Mouse (Mus musculus): ENCODE data around the gene Synj1.

Gene Synj1

GRCm38 (mm10) chr16:91009942-91010529, 1.1 kb downstream of the Synj1 start:
- peak; percentile 8 to 11 for DNase-seq (ENCODE audit: low spot score in 2 of 2)

GRCm38 (mm10) chr16:91004915-91005538, 6.1 kb downstream of the Synj1 start:
- no peak for DNase-seq (ENCODE audit: low spot score in 2 of 2)

- DNase-seq (ENCODE audit: low spot score in 2 of 2): no peak
These were observed 10.0 kb downstream of the Synj1 start for GRCm38 (mm10) chr16:91001098-91001497.

- no peak for DNase-seq (ENCODE audit: low spot score in 2 of 2)
These were observed 11.3 kb downstream of the Synj1 start for GRCm38 (mm10) chr16:90999827-91000226.

GRCm38 (mm10) chr16:90997822-90998221, 13.3 kb downstream of the Synj1 start:
- no peak for DNase-seq (ENCODE audit: low spot score in 2 of 2)

- no peak for DNase-seq (ENCODE audit: low spot score in 2 of 2)
These were observed 14.5 kb downstream of the Synj1 start for GRCm38 (mm10) chr16:90996327-90997243.

- no peak for DNase-seq (ENCODE audit: low spot score in 2 of 2)
These were observed 15.6 kb downstream of the Synj1 start for GRCm38 (mm10) chr16:90995498-90995897.

- no peak for DNase-seq (ENCODE audit: low spot score in 2 of 2)
These were observed 16.1 kb downstream of the Synj1 start for GRCm38 (mm10) chr16:90995023-90995422.

- no peak for DNase-seq (ENCODE audit: low spot score in 2 of 2)
These were observed 21.9 kb downstream of the Synj1 start for GRCm38 (mm10) chr16:90989162-90989561.

- DNase-seq (ENCODE audit: low spot score in 2 of 2): no peak
These were observed 22.4 kb downstream of the Synj1 start for GRCm38 (mm10) chr16:90988665-90989064.

GRCm38 (mm10) chr16:90988039-90988438, 23.1 kb downstream of the Synj1 start:
- no peak for DNase-seq (ENCODE audit: low spot score in 2 of 2)

GRCm38 (mm10) chr16:90971004-90971403, 40.1 kb downstream of the Synj1 start:
- DNase-seq (ENCODE audit: low spot score in 2 of 2): no peak

GRCm38 (mm10) chr16:90966241-90966640, 44.9 kb downstream of the Synj1 start:
- DNase-seq (ENCODE audit: low spot score in 2 of 2): no peak

- no peak for DNase-seq (ENCODE audit: low spot score in 2 of 2)
These were observed 46.8 kb downstream of the Synj1 start for GRCm38 (mm10) chr16:90964302-90964701.

GRCm38 (mm10) chr16:90963866-90964265, 47.2 kb downstream of the Synj1 start:
- DNase-seq (ENCODE audit: low spot score in 2 of 2): no peak

GRCm38 (mm10) chr16:90963231-90963630, 47.9 kb downstream of the Synj1 start:
- DNase-seq (ENCODE audit: low spot score in 2 of 2): no peak

GRCm38 (mm10) chr16:90958301-90959085, 52.6 kb downstream of the Synj1 start:
- DNase-seq (ENCODE audit: low spot score in 2 of 2): no peak

- no peak for DNase-seq (ENCODE audit: low spot score in 2 of 2)
These were observed 55.6 kb downstream of the Synj1 start for GRCm38 (mm10) chr16:90955494-90955893.

GRCm38 (mm10) chr16:90953770-90954169, 57.3 kb downstream of the Synj1 start:
- no peak for DNase-seq (ENCODE audit: low spot score in 2 of 2)

GRCm38 (mm10) chr16:90953147-90953546, 58.0 kb downstream of the Synj1 start:
- no peak for DNase-seq (ENCODE audit: low spot score in 2 of 2)

- no peak for DNase-seq (ENCODE audit: low spot score in 2 of 2)
These were observed 60.6 kb downstream of the Synj1 start for GRCm38 (mm10) chr16:90950354-90950963.

Measured in thymus, postnatal 10 days (tissue).